Mouse (Mus musculus) spleen, embryonic (tissue): ENCODE data around the gene Pex3.

ENCODE experiments used
- CTCF ChIA-PET: fragments of 350-600 bp; sonication (Branson Sonifier 250); formaldehyde crosslinking; loops from one replicate; lab custom pipeline; 2022; lab: Charles Lee

The Pex3 gene

GRCm38 (mm10) chr10:13552646-13553497, at the start of gene Pex3, which contains the start of gene Adat2:
Gene Pex3, minus strand, starts transcription at chr10:13553142.
Gene Adat2, plus strand, starts transcription at chr10:13552894.
- CTCF ChIA-PET: interaction anchor here (0.6 kb wide), 1 partner anchor 463 kb away, joined by 3 read pairs; no protein-coding TSS in a partner anchor

DNA sequence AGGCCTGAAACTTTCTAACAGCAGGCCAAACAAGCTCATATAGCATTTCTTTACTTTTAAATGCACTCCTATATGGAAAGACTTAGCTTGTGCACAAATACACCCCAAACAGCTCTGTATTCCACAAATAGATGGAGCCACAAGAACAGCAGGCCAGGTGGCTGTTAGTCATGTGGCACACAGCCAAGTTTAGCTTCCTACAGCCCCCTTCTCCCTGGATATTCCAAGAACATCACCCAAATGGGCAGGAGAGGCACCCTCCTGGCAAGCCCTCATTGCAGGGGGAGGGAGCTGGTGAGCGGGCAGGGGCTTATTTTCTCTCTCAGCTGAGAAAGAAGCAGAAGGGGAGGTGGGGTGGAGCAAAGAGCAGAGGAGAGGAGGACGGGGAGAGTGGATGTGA, 48.0 kb upstream of the Pex3 start:
- CTCF ChIA-PET: no interaction called here

DNA sequence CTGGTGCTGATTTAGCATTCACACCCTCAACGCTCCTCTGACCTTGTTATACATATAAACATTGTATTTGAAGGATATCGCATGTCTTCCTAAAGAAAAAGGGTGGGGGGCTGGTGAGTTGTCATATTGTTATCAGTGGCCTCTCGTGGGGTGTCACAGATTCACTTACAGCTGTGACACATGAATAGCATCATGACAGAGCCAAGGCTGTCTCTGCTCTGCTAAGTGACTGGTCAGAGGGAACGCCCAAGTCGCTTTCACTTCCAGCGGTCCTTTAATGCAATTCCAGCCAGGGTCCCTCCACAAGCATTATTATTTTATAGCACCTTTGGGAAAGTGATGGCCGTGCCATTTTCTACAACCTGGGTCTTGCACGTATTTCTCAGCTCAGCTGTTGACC, 44.5 kb upstream of the Pex3 start:
- CTCF ChIA-PET: no interaction called here

GRCm38 (mm10) chr10:13596866-13597265, 43.9 kb upstream of the Pex3 start:
- CTCF ChIA-PET: no interaction called here

DNA sequence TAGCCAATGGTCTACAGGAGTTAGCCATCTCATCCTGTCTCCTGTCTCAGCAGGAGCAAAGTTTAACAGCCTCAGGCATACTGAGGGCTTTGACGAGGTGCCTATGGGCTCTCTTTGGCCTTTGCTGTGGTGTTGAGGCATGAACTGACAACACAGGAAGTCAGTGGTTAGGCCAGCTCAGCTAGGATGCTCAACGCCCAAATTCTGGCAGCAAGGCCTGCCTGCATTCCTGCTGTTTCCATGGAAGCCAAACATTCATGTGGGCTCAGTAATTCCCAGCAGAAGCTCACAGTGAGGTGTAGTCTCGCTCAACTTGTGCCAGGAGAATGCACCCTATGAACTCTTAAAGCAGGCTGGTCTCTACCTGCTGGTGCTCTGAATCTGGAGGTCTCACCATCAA, 43.1 kb upstream of the Pex3 start:
- CTCF ChIA-PET: no interaction called here

DNA sequence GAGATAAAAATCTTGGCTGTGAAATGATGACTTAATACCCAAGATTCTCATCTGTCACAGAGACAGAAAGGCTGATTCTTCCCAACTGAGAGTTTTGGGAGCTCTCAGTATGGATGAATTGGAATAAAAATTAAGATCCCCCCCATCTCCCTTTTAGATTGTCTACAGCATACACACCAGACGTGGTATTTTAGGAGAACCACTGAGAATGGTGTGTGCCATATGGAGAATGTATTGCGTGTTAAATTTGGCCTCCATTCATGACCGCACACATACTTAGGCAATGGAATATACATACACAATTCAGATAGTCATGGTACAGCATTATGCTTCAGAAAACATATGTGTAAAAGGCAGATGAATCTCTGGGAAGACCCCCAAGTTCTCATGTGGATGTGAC, 40.6 kb upstream of the Pex3 start:
- CTCF ChIA-PET: no interaction called here

GRCm38 (mm10) chr10:13592196-13592595, 39.3 kb upstream of the Pex3 start:
- CTCF ChIA-PET: no interaction called here

DNA sequence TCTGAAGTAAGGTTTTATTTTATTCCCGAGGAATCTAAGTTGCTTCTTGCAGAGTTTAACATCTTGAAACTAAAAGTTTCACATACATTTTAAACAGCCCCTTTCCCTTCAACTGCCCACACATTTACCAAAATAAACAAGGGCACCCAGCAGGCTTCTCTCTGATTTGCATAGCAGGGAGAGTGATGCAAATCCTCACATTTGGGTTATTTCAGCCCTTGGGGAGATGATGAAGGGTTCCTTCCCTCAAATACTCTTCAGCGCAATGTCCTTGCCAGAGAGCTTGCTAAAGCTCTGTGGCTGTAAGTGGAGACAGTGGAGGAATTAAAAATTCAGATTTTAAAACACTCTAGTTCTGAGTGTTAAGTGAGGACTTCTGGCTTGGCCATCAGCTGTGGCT, 35.0 kb upstream of the Pex3 start:
- CTCF ChIA-PET: no interaction called here

- CTCF ChIA-PET: interaction anchor here (0.7 kb wide), 1 partner anchor 50 kb away, joined by 3 read pairs; no protein-coding TSS in a partner anchor
Measured at GRCm38 (mm10) chr10:13577123-13577522, 24.2 kb upstream of the Pex3 start.

DNA sequence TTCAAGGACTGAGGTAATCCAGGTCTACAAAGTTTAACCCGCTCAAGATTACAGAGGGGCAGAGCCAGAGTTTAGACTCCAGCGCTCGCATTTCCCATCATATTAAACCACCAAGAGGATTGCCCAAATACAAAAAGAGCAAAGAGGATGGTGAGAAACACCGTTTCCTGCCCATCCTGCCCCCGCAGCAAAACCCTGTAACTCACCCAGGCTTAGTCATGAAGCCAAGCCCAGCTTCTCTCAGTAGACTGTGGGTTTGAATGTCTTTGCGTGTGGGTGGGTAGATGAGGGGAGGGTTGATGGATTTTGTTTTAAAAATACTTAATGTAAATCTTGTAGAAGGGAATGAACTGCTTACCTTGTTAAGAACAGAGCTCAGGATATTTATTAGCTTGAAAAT, 19.5 kb upstream of the Pex3 start:
- CTCF ChIA-PET: no interaction called here

- CTCF ChIA-PET: no interaction called here
Measured at GRCm38 (mm10) chr10:13572003-13572402, 19.1 kb upstream of the Pex3 start.

DNA sequence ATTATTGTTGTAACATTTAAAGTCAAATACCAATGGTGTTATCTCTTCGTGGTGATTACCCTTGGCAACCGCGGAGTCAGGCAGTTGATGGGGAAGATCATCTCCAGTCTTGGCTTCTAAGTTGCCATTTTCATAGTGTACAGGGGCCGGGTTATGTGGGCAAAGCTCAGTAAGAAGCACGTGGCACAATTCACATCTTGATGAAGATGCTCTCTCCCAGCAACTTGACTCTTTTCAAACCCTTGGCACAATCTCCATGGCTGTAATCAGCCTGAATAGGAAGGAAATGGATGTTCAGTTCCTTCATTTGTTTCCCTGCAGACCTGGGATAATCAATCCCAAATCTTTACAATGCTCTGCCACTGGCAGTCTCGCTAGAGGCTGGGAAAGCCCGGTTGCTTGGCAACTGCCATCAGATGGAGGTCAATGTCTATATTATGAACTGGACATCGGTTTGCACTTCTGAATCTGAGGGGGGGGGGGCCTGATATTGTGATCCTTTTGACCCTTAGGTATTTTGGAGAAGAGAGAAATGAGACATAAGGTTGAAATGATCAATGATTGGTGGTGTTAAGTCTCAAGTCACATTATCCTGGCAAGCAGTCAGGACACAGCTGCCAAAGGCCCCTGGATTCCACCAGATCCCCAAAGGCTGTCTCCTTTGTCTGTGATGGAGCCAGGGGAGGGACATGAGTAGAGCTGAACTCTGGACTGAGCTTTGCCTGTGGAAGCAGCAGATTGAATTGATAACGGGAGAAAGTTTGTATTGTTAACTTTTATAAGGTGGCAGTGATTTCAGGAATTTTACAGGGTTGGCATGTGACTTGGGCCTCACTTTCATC, 18.0 kb upstream of the Pex3 start:
- CTCF ChIA-PET: no interaction called here

- CTCF ChIA-PET: no interaction called here
Measured at GRCm38 (mm10) chr10:13569818-13570217, 16.9 kb upstream of the Pex3 start.

DNA sequence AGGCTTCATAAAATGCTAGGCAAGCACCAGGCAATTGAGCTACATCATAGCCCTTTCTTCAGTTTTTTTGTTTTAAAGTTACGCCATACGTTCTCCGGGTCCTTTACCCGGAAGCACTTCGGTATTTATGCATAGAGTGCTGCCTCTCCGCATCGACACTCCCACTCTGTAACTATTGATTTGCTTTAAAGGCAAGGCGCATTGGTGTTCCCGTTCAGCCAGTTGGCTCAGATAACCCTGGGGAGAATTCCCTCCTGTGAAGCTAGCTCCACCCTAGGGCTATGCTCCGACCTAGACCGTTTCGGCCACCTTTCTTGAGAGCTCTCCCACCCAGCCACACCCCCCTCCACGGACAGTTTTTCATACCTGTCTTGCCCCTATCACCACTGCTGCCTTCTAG, 13.5 kb upstream of the Pex3 start:
- CTCF ChIA-PET: no interaction called here

GRCm38 (mm10) chr10:13565080-13565448, 12.1 kb upstream of the Pex3 start:
- CTCF ChIA-PET: interaction anchor here (0.6 to 0.7 kb wide), 3 partner anchors 11 to 548 kb away, joined by 3 to 9 read pairs (median 5); no protein-coding TSS in a partner anchor

DNA sequence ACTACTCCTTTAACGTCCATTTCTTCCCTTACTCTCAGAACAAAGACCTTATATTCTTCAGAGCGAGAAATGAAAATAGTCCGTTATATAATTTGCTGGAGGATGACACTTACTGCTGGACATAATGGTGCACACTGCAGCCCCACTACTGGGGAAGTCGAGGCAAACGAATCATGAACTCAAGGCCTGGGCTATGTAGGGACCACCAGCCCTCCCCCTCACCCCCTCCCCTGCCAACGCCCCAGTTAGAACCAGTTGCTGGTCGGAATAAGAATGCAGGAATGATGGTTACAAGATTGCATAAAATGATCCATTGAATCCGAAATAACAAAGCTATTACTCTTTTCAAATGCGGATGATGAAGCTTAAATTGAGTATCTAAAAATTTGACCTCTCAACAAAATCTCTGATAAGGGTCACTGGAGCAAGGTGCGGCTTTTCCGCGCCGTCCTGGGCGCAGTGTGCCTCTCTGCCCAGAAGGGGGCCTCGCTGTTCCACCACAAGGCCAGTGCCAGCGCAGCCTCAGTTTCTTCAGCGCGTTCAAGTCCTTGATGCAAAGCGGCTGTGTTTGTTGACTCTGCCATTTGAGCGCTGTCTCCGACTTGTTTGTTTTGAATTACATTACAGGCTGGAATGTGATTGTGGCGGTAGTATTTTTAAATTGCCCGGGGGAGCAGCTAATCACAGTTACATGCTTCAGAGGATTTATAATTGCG, 11.6 kb upstream of the Pex3 start:
- CTCF ChIA-PET: interaction anchor here (0.6 to 1.1 kb wide), 3 partner anchors 10 to 468 kb away, joined by 3 to 5 read pairs (median 4); no protein-coding TSS in a partner anchor

GRCm38 (mm10) chr10:13560014-13560674, 7.2 kb upstream of the Pex3 start:
- CTCF ChIA-PET: interaction anchor here (0.6 kb wide), 1 partner anchor 64 kb away, joined by 3 read pairs; no protein-coding TSS in a partner anchor

- CTCF ChIA-PET: interaction anchor here (0.6 to 0.7 kb wide), 4 partner anchors 10 to 1076 kb away, joined by 3 to 8 read pairs (median 6); no protein-coding TSS in a partner anchor
Measured at GRCm38 (mm10) chr10:13554316-13554715, 1.4 kb upstream of the Pex3 start.

DNA sequence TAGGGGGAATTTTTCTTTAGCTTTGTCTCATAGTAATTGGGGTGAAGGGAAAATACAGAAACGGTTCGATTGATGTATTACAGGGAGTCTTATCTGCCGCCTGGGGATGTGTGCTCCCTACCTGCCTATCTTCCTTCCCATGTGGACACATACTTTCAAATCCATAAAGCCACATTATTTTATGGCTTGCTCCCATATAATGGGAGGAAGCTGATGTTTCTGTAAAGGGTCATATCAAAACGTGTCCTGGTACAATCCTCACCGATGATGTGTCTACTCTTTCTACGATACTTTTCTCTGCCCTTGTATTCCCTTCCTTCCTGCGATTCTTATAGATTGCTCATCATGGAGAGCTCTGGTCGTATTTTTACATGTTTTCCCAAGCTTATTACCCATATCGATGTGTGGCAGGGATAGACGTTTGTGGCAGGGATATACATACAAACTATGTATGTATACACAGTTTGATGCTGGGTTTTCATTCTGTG, 600 bp upstream of the Pex3 start:
- CTCF ChIA-PET: interaction anchor here (0.6 kb wide), 3 partner anchors 21 to 1076 kb away, joined by 3 to 5 read pairs (median 3); no protein-coding TSS in a partner anchor

- CTCF ChIA-PET: no interaction called here
Measured at GRCm38 (mm10) chr10:13541721-13542120, 11.2 kb downstream of the Pex3 start.
